Mouse (Mus musculus): Measurements from ENCODE around the gene Zfp109. TPM values are rescaled to one million over a fixed set of nuclear protein-coding genes. Genes with fewer than 3 reads are reported as not detected.

Zfp109 gene
- polyA plus RNA-seq (2017; shearing (Covaris generic)): 1 to 10 TPM; 2.6 TPM

DNA sequence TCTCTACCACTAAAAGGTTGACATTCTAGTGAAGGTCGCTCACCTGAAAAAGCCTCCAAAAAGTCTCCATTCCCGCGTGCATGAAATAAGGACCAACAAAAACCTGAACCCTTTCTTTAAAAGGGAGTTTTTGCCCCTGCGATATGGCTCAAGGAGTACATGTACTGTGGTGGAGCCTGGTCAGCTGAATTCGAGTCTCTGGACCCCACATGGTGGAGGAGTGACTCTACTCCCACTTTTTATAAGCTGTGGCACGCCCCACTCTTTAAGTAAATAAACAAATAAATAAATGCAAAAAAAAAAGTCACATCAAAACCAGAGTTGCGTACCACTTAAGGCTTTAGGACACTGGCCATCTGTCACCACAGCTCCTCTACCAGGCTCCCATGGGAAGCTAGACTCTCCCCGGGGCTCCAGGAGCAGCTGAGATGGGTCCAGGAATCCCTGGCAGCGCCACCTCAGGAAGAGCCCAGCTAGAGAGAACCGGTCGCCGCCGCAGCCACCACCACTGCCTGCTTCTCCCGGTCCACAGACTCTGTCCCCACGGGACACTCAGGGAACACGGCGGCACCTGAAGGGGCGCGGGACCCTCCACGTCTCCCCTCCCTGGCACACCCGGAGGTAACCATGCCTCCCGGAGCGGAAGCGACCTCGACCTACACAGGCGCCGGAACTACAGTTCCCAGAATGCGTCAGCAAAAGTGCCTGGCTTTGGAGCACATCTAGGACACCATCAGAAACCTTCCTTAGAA, at the start of gene Zfp109:
Gene Zfp109 (minus strand): TSS at position 521 of the 752 bp plus-strand sequence.

DNA sequence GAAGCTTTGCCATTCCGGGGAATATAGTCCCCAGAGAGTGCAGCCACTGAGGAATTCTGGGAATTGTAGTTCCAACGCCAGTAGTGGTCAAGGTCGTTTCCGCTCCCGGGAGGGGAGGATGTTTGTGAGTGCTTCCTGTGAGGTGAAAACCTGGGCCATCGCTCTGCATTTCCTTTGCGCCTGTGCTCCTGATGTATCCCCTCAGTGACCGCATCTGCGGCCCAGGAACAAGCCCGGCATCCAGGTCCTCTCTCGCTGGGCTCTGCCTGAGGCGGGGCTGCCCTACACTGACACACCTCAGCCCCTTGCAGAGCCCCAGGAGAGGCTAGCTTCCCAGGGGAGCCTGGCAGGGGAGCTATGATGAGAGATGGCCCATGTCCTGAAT, 32.9 kb upstream of the Zfp109 start, which contains the start of gene Zfp93:
Gene Zfp93 (plus strand): TSS at position 133 of the 385 bp plus-strand sequence.

GRCm38 (mm10) chr7:24254633-24255474, 17.5 kb upstream of the Zfp109 start, which contains the start of gene Zfp108:
TSS of gene Zfp108 (plus strand) at chr7:24254794.

DNA sequence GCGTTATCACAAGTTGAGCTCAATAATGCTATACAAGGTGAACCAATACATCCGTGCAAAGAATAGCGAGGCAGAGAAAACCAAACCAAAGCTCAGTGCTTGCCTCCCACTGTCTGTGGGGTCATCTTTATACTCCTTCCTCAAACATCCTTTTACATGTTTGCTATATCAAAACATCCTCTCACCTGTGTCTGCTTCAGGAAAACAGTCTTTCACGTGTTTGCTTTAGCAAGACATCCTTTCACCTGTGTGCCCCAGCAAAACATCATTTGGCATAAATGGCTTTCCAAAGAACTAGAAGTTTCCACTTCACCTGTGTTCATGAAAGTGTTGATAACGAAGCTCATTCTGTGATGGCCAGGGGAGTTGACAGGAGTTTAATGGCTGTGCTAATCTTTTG, 26.0 kb downstream of the Zfp109 start, which contains the start of gene Zfp111:
Gene Zfp111 (minus strand): TSS at position 101 of the 400 bp plus-strand sequence.

Other genes with a start within 250 kb of the Zfp109 start
- not detected for gene V1rd19, start 235.9 kb downstream of the Zfp109 start, polyA plus RNA-seq (2017; shearing (Covaris generic))
- gene Vmn1r183, start 184.3 kb downstream of the Zfp109 start, polyA plus RNA-seq (2017; shearing (Covaris generic)): under 1 TPM in 1 of 2 experiments, not detected in 1; 0.06 TPM
- gene Zfp180, start 155.6 kb downstream of the Zfp109 start, polyA plus RNA-seq (2017; shearing (Covaris generic)): 10 to 100 TPM; 19.4 to 25.0 TPM
- gene Zfp112, start 125.2 kb downstream of the Zfp109 start, polyA plus RNA-seq (2017; shearing (Covaris generic)): 1 to 10 TPM; 1.2 to 2.3 TPM
- gene Zfp235, start 103.4 kb downstream of the Zfp109 start, polyA plus RNA-seq (2017; shearing (Covaris generic)): 10 to 100 TPM; 13.6 to 17.9 TPM
- gene Zfp114, start 62.5 kb downstream of the Zfp109 start, polyA plus RNA-seq (2017; shearing (Covaris generic)): under 1 TPM; 0.47 to 0.77 TPM
- gene Zfp111, start 26.1 kb downstream of the Zfp109 start, polyA plus RNA-seq (2017; shearing (Covaris generic)): 1 to 10 TPM in 1 of 2 experiments, under 1 TPM in 1; 0.30 to 1.6 TPM
- under 1 TPM in 1 of 2 experiments, not detected in 1; 0.64 TPM for gene Zfp108, start 17.2 kb upstream of the Zfp109 start, polyA plus RNA-seq (2017; shearing (Covaris generic))
- 1 to 10 TPM in 1 of 2 experiments, under 1 TPM in 1; 0.38 to 4.9 TPM for gene Zfp93, start 32.9 kb upstream of the Zfp109 start, polyA plus RNA-seq (2017; shearing (Covaris generic))
- gene Zfp61, start 63.7 kb upstream of the Zfp109 start, polyA plus RNA-seq (2017; shearing (Covaris generic)): 10 to 100 TPM; 12.4 to 17.5 TPM
- 10 to 100 TPM in 1 of 2 experiments, 1 to 10 TPM in 1; 6.6 to 10.0 TPM for gene Zfp94, start 79.1 kb upstream of the Zfp109 start, polyA plus RNA-seq (2017; shearing (Covaris generic))
- gene Tescl, start 96.4 kb upstream of the Zfp109 start, polyA plus RNA-seq (2017; shearing (Covaris generic)): not detected
- gene Lypd5, start 111.6 kb upstream of the Zfp109 start, polyA plus RNA-seq (2017; shearing (Covaris generic)): not detected
- 100 to 1,000 TPM; 272 to 290 TPM for gene Kcnn4, start 132.7 kb upstream of the Zfp109 start, polyA plus RNA-seq (2017; shearing (Covaris generic))
- gene Smg9, start 162.1 kb upstream of the Zfp109 start, polyA plus RNA-seq (2017; shearing (Covaris generic)): 10 to 100 TPM; 48.9 to 57.5 TPM
- gene Irgc1, start 214.7 kb upstream of the Zfp109 start, polyA plus RNA-seq (2017; shearing (Covaris generic)): under 1 TPM in 1 of 2 experiments, not detected in 1; 0.10 TPM
- gene Plaur, start 224.9 kb upstream of the Zfp109 start, polyA plus RNA-seq (2017; shearing (Covaris generic)): 1 to 10 TPM in 1 of 2 experiments, under 1 TPM in 1; 0.31 to 3.7 TPM
- gene Cadm4, start 244.5 kb upstream of the Zfp109 start, polyA plus RNA-seq (2017; shearing (Covaris generic)): under 1 TPM in 1 of 2 experiments, not detected in 1; 0.25 TPM